Mouse (Mus musculus) effector memory CD4-positive, alpha-beta T cell, adult 5 months (primary cell): ENCODE measurements around the gene Naa35. TPM values are rescaled to one million over a fixed set of nuclear protein-coding genes. Genes with fewer than 3 reads are reported as not detected.

Experiments used
- polyA plus RNA-seq: library from polyadenylated mRNA; unstranded; fragments of 100-300 nt; shearing (Covaris generic); gene quantifications from one replicate; pipeline ENCODE4 v1.2.1, GENCODE M21; 2017

The Naa35 gene
- 39.5 TPM for polyA plus RNA-seq

DNA sequence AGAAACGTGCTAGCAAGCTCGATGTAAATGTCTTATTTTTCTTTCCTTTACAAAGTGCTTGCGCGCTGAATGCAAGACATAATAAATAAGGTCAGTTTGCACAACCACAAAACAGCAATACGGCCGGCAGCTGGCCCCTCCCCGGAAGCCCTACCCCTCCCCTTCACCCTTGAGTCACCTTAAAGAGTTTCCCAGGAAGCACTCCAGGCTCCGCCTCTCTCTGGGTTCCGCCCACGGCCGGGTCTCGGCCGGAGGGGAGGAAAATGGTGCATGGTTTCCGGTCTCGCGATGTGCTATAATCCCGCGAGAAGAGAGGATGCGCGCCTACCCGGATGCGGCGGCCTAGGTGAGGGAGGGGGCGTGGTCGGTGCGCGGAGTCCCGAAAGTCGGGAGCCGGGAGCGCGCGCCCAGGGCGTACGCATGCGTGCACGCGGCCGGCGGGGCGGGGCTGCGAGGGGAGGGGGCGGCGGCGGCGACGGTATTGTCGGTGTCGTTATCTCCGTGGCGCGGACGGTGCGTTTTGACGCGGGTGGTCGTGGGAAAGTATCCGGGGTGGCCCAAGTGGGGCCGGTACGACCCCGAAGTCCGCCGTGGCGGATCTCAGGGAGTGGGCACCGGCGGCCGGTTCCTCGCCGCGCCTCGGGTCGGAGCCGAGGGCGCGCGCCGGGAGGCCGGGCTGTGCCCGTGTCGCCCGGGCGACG lies at the start of gene Naa35, which contains the start of gene Agtpbp1:
TSS of gene Naa35 (plus strand) at position 313 of the 701 bp plus-strand sequence.
TSS of gene Agtpbp1 (minus strand) at position 281 of the 701 bp plus-strand sequence.

GRCm38 (mm10) chr13:59675151-59676011 lies 90.3 kb downstream of the Naa35 start, which contains the start of gene Golm1:
Golm1 (minus strand) TSS chr13:59675811.

Other genes with a start within 250 kb of the Naa35 start
- 16.6 TPM for gene Agtpbp1, start within 50 bp of the Naa35 start, polyA plus RNA-seq
- gene Golm1, start 90.6 kb downstream of the Naa35 start, polyA plus RNA-seq = 44.8 TPM
- gene 4921517D22Rik, start 108.8 kb downstream of the Naa35 start, polyA plus RNA-seq = not detected
- 0.06 TPM for gene Spata31d1a, start 125.1 kb downstream of the Naa35 start, polyA plus RNA-seq
- not detected for gene Spata31d1b, start 127.0 kb downstream of the Naa35 start, polyA plus RNA-seq
- not detected for gene Spata31d1d, start 146.5 kb downstream of the Naa35 start, polyA plus RNA-seq
- gene 1700014D04Rik, start 161.5 kb downstream of the Naa35 start, polyA plus RNA-seq = not detected
- gene Isca1, start 184.6 kb downstream of the Naa35 start, polyA plus RNA-seq = 163 TPM
- gene Gm49354, start 197.0 kb downstream of the Naa35 start, polyA plus RNA-seq = not detected
- gene Tut7, start 237.9 kb downstream of the Naa35 start, polyA plus RNA-seq = 204 TPM